Mouse (Mus musculus) midbrain, embryonic 15.5 days (tissue): ENCODE results near the gene Mettl8. TPM values are rescaled to one million over a fixed set of nuclear protein-coding genes. Genes with fewer than 3 reads are reported as not detected.
A peak's percentile ranks its signal among the peaks of the same experiment; 100 is the strongest.

Source experiments
- ATAC-seq: fragments of 200-750 bp; cut with Nextera tagmentation; replicated peaks from 2 replicates; pipeline ENCODE4 v1.8.0; 2017; ENCODE audit warnings: moderate TSS enrichment
- H3K27ac ChIP-seq: fragments of 300-500 bp; sonication (generic); 2 replicates; pipeline ENCODE4 v1.5.1; 2015; ENCODE audit warnings: mild to moderate bottlenecking, inconsistent platforms
- H3K27me3 ChIP-seq: fragments of 300-500 bp; sonication (generic); replicated peaks from 2 replicates; pipeline ENCODE4 v1.6.1; 2015; ENCODE audit warnings: inconsistent platforms
- H3K36me3 ChIP-seq: fragments of 300-500 bp; sonication (generic); replicated peaks from 2 replicates; pipeline ENCODE4 v1.6.1; 2015; ENCODE audit warnings: inconsistent platforms
- H3K4me1 ChIP-seq: fragments of 300-500 bp; sonication (generic); 2 replicates; pipeline ENCODE4 v1.6.1; 2015; ENCODE audit warnings: inconsistent platforms
- H3K4me2 ChIP-seq: fragments of 300-500 bp; sonication (generic); 2 replicates; pipeline ENCODE4 v1.6.1; 2015; ENCODE audit warnings: inconsistent platforms, mild to moderate bottlenecking, moderate library complexity
- H3K4me3 ChIP-seq: fragments of 300-500 bp; sonication (generic); 2 replicates; pipeline ENCODE4 v1.5.1; 2015; ENCODE audit warnings: mild to moderate bottlenecking, inconsistent platforms
- H3K9ac ChIP-seq: fragments of 300-500 bp; sonication (generic); 2 replicates; pipeline ENCODE4 v1.6.1; 2015; ENCODE audit warnings: mild to moderate bottlenecking, inconsistent platforms
- H3K9me3 ChIP-seq: fragments of 300-500 bp; sonication (generic); 2 replicates; pipeline ENCODE4 v1.6.1; 2016; ENCODE audit warnings: inconsistent platforms
- WGBS: fragments of 180-500 bp; shearing (Covaris S2); methylation state at CpG from one replicate; pipeline ENCODE4 v1.1.7; 2015; ENCODE audit warnings: mixed read lengths; 5-methylcytosine and 5-hydroxymethylcytosine counted together
- polyA plus RNA-seq: library from polyadenylated mRNA; unstranded; fragments of >200 nt; fragmentation: Nextera tagmentation; extraction: Ambion mirVana; gene quantifications from 2 replicates; pipeline ENCODE4 v1.2.1, GENCODE M21; 2015

Mettl8 gene
- polyA plus RNA-seq, 1 experiment from 2014 or later = 11.4 TPM

GRCm38 (mm10) chr2:71002509-71002908 lies 52.9 kb downstream of the Mettl8 start:
- Histone ChIP-seq H3K9ac (no peak overlapping the region), H3K4me2 (no peak overlapping the region), H3K4me1 (no peaks in the 10 kb centered on the region), H3K4me3 (no peak overlapping the region), H3K36me3 (no peaks in the 10 kb centered on the region), H3K27ac (no peak overlapping the region), H3K9me3 (no peaks in the 10 kb centered on the region), H3K27me3 (no peaks in the 10 kb centered on the region)
- no peak for ATAC-seq
- 80% methylated on average over 1 of the region's 1 CpGs for WGBS

- H3K9me3 ChIP-seq = no peaks in the 10 kb centered on the region
- ATAC-seq = no peak
- no peak overlapping the region for H3K4me3 ChIP-seq
- H3K9ac ChIP-seq = no peak overlapping the region
- H3K27me3 ChIP-seq = no peaks in the 10 kb centered on the region
- H3K27ac ChIP-seq = no peak overlapping the region
- H3K4me1 ChIP-seq = no peaks in the 10 kb centered on the region
- H3K4me2 ChIP-seq = no peak overlapping the region
- H3K36me3 ChIP-seq = no peaks in the 10 kb centered on the region
- 84% methylated on average over 2 of the region's 2 CpGs for WGBS
Observed at GRCm38 (mm10) chr2:70998771-70999170, 56.6 kb downstream of the Mettl8 start.

GRCm38 (mm10) chr2:70996438-70996837 lies 58.9 kb downstream of the Mettl8 start:
- Histone ChIP-seq H3K4me1 (no peaks in the 10 kb centered on the region), H3K4me2 (no peak overlapping the region), H3K9me3 (no peaks in the 10 kb centered on the region), H3K4me3 (no peak overlapping the region), H3K27ac (no peak overlapping the region), H3K9ac (no peak overlapping the region), H3K27me3 (no peaks in the 10 kb centered on the region), H3K36me3 (no peaks in the 10 kb centered on the region)
- WGBS = 93% methylated on average over 7 of the region's 7 CpGs
- no peak for ATAC-seq

- 94% methylated on average over 4 of the region's 4 CpGs for WGBS
- H3K9ac ChIP-seq = no peak overlapping the region
- H3K4me2 ChIP-seq = no peak overlapping the region
- no peaks in the 10 kb centered on the region for H3K27me3 ChIP-seq
- H3K36me3 ChIP-seq = no peaks in the 10 kb centered on the region
- no peak overlapping the region for H3K4me3 ChIP-seq
- no peaks in the 10 kb centered on the region for H3K4me1 ChIP-seq
- no peak for ATAC-seq
- H3K9me3 ChIP-seq = no peaks in the 10 kb centered on the region
- no peak overlapping the region for H3K27ac ChIP-seq
Observed at GRCm38 (mm10) chr2:70995900-70996299, 59.5 kb downstream of the Mettl8 start.

GRCm38 (mm10) chr2:70993740-70994139 lies 61.6 kb downstream of the Mettl8 start:
- no peaks in the 10 kb centered on the region for H3K9me3 ChIP-seq
- H3K27me3 ChIP-seq = no peaks in the 10 kb centered on the region
- no peaks in the 10 kb centered on the region for H3K36me3 ChIP-seq
- no peak overlapping the region for H3K27ac ChIP-seq
- no peak overlapping the region for H3K4me3 ChIP-seq
- no peak overlapping the region for H3K4me2 ChIP-seq
- ATAC-seq = no peak
- 82% methylated on average over 3 of the region's 3 CpGs for WGBS
- H3K4me1 ChIP-seq = peaks cover 9% of the 10 kb centered on the region; the same call in 1 of the 2 replicates
- no peak overlapping the region for H3K9ac ChIP-seq

- H3K36me3 ChIP-seq = no peaks in the 10 kb centered on the region
- no peaks in the 10 kb centered on the region for H3K27me3 ChIP-seq
- 88% methylated on average over 2 of the region's 2 CpGs for WGBS
- H3K9me3 ChIP-seq = no peaks in the 10 kb centered on the region
- no peak overlapping the region for H3K27ac ChIP-seq
- H3K9ac ChIP-seq = no peak overlapping the region
- no peak overlapping the region for H3K4me3 ChIP-seq
- H3K4me2 ChIP-seq = no peak overlapping the region
- ATAC-seq = no peak
- peaks cover 9% of the 10 kb centered on the region; the same call in 1 of the 2 replicates for H3K4me1 ChIP-seq
Observed at GRCm38 (mm10) chr2:70992715-70993114, 62.7 kb downstream of the Mettl8 start.

- ATAC-seq = no peak
- H3K4me1 ChIP-seq = peaks cover 9% of the 10 kb centered on the region; the same call in 1 of the 2 replicates
- no peaks in the 10 kb centered on the region for H3K27me3 ChIP-seq
- H3K9me3 ChIP-seq = no peaks in the 10 kb centered on the region
- no peak overlapping the region for H3K27ac ChIP-seq
- H3K36me3 ChIP-seq = no peaks in the 10 kb centered on the region
- no peak overlapping the region for H3K4me2 ChIP-seq
- H3K9ac ChIP-seq = no peak overlapping the region
- no peak overlapping the region for H3K4me3 ChIP-seq
- 75% methylated on average over 4 of the region's 4 CpGs for WGBS
Observed at GRCm38 (mm10) chr2:70990196-70990595, 65.2 kb downstream of the Mettl8 start.

GRCm38 (mm10) chr2:70989201-70990191 lies 65.9 kb downstream of the Mettl8 start:
- no peak overlapping the region for H3K27ac ChIP-seq
- peaks cover 9% of the 10 kb centered on the region; the same call in 1 of the 2 replicates for H3K4me1 ChIP-seq
- no peak for ATAC-seq
- H3K27me3 ChIP-seq = no peaks in the 10 kb centered on the region
- no peak overlapping the region for H3K4me3 ChIP-seq
- H3K9me3 ChIP-seq = no peaks in the 10 kb centered on the region
- WGBS = 56% methylated on average over 17 of the region's 17 CpGs
- H3K9ac ChIP-seq = no peak overlapping the region
- H3K4me2 ChIP-seq = no peak overlapping the region
- H3K36me3 ChIP-seq = no peaks in the 10 kb centered on the region

GRCm38 (mm10) chr2:70978271-70978670 lies 77.1 kb downstream of the Mettl8 start:
- H3K36me3 ChIP-seq = no peaks in the 10 kb centered on the region
- no peaks in the 10 kb centered on the region for H3K9me3 ChIP-seq
- WGBS = 89% methylated on average over 5 of the region's 5 CpGs
- no peak overlapping the region for H3K4me3 ChIP-seq
- no peak for ATAC-seq
- H3K27me3 ChIP-seq = no peaks in the 10 kb centered on the region
- H3K9ac ChIP-seq = no peak overlapping the region
- H3K4me2 ChIP-seq = no peak overlapping the region
- H3K4me1 ChIP-seq = no peaks in the 10 kb centered on the region
- H3K27ac ChIP-seq = no peak overlapping the region

- no peaks in the 10 kb centered on the region for H3K9me3 ChIP-seq
Observed at GRCm38 (mm10) chr2:70974769-70975168, 80.6 kb downstream of the Mettl8 start.

GRCm38 (mm10) chr2:70972795-70973518 lies 82.4 kb downstream of the Mettl8 start:
- H3K27me3 ChIP-seq = no peaks in the 10 kb centered on the region
- H3K36me3 ChIP-seq = no peaks in the 10 kb centered on the region
- peak overlapping the region; percentile 34; the same call in 1 of the 2 replicates for H3K27ac ChIP-seq
- no peaks in the 10 kb centered on the region for H3K9me3 ChIP-seq
- H3K9ac ChIP-seq = no peak overlapping the region
- 0 out of 2 replicates have a peak, but pooled peaks cover 8% of the 10 kb centered on the region for H3K4me1 ChIP-seq
- no peak overlapping the region for H3K4me3 ChIP-seq
- peak; percentile 37; the same call in 1 of the 2 replicates for ATAC-seq
- WGBS = 41% methylated on average over 16 of the region's 16 CpGs
- peak overlapping the region; percentile 25 for H3K4me2 ChIP-seq

More at GRCm38 (mm10) chr2:70974769-70975168, 80.6 kb downstream of the Mettl8 start:
- H3K36me3 ChIP-seq = no peaks in the 10 kb centered on the region
- no peak overlapping the region for H3K27ac ChIP-seq
- H3K9ac ChIP-seq = no peak overlapping the region
- no peak overlapping the region for H3K4me2 ChIP-seq
- 93% methylated on average over 6 of the region's 6 CpGs for WGBS
- no peaks in the 10 kb centered on the region for H3K27me3 ChIP-seq
- no peak overlapping the region for H3K4me3 ChIP-seq
- ATAC-seq = no peak
- H3K4me1 ChIP-seq = 0 out of 2 replicates have a peak, but pooled peaks cover 8% of the 10 kb centered on the region

- no peak overlapping the region for H3K27ac ChIP-seq
- 0 out of 2 replicates have a peak, but pooled peaks cover 8% of the 10 kb centered on the region for H3K4me1 ChIP-seq
- no peaks in the 10 kb centered on the region for H3K27me3 ChIP-seq
- no peak overlapping the region for H3K4me2 ChIP-seq
- ATAC-seq = no peak
- no peak overlapping the region for H3K4me3 ChIP-seq
- H3K9ac ChIP-seq = no peak overlapping the region
- H3K36me3 ChIP-seq = no peaks in the 10 kb centered on the region
- no peaks in the 10 kb centered on the region for H3K9me3 ChIP-seq
- WGBS = 51% methylated on average over 7 of the region's 7 CpGs
Observed at GRCm38 (mm10) chr2:70970158-70970741, 85.1 kb downstream of the Mettl8 start.
